Mouse (Mus musculus): Measurements from ENCODE around the gene Map7d1.

DNA sequence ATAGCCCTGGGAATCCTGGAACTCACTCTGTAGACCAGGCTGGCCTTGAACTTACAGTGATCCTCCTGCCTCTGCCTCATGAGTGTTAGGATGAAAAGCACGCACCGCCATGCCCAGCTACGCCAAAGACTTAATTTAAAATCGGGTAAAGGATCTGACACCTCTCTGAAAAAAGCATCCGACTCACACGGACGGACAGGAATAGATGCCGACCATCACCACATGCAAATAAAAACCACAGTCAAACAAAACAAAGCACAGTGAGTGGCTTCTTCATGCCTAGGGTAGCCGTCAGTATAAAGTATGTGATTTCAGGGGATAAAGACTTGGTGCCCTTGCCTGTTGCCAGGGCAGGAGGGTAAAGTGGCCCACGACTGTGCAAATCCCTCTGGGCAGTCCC lies 36.1 kb downstream of the Map7d1 start:
- TF ChIP-seq CTCF (IDR thresholded peaks at IDR 0.05; ENCODE audit: extremely low read depth, insufficient read length, insufficient replicate concordance, low read depth, low read length) (no peak), POLR2A (IDR thresholded peaks at IDR 0.05; ENCODE audit: low read depth, low read length) (no peak)

Data from small intestine, adult 2 months (tissue).